Mouse (Mus musculus) lung, postnatal 0 days (tissue): Measurements from ENCODE around the gene Matn4.

Experiments used
- CTCF ChIP-seq: IDR thresholded peaks from 2 replicates; pipeline ENCODE4 v1.5.1; 2016; ENCODE audit warnings: antibody characterized with exemption, mild to moderate bottlenecking
- EP300 ChIP-seq: IDR thresholded peaks from 2 replicates; pipeline ENCODE4 v1.6.1; 2016; ENCODE audit warnings: antibody characterized with exemption, mild to moderate bottlenecking, control low read depth

DNA sequence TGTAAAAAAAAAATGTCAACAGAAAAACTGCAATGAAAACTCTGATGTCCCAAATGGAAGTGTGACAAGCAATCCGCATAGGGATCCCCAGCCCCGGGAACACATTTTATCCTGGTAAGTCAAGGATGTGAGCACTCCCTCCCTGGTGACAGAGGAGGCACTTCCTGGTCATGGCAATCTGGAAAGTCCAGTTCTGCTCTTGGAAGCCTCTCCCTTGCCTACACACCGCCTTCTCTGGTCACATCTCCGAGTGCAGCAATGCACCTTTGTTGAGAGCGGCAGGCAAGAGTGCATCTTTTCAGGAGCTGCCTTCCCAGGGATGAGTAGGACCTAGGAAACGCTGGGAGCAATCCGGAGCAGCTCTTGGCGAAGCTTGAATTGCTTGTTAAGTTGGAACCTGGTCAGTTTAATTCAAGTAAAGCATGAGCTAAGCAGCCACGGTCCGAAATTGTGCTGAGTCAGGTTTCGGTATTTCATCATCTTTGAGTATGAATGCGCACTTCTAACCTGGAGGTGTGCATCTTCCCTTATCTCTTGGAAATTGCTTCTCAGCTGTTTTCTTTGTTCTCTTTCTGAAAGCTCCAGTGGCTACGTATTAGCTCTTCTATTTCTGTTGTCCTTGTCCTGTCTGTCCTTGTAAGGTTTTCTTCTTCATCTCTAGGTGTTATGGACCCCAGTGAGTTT lies 43.8 kb downstream of the Matn4 start:
- TF ChIP-seq CTCF (no peak), EP300 (no peak)
